Mouse (Mus musculus): ENCODE measurements around the gene Ptprk.

Ptprk gene

DNA sequence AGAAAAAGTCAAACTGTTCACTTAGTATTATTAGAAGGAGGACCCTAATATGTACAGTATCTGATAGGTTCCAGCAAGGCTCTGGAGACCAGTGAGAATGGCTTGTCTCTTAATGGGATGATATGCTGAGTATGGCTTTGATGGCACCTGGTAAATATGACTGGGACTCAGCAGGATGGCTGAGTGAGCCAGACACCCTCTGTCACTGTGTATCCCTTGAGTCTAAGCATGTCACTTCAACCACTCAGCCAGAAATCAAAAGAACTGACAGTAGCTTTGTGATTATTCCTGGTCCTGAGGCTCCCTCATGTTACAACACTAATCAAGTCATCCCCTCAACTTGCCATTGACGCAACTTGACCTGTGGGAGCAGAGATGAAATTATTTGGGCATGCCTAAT, 383.4 kb downstream of the Ptprk start:
- no peak for DNase-seq

DNA sequence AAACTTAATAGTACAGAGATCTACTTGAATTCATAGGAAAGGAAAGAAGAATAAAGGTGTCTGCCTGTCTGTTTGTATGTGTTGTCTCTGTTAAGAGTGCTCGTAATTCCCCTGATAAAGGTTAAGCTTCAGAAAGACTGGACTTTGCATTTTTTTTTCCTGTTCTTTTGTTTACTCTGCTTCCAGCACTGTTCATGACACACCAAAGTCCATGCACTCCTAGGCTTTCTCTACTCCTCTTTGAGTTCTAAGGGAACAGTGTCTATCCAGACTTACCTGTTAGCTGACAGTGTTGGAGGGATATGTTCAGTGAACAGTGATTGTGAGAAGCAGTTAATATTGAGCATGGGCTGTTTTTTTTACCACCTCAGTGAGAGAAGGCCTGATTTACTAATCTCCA, 385.3 kb downstream of the Ptprk start:
- DNase-seq, result no peak

DNA sequence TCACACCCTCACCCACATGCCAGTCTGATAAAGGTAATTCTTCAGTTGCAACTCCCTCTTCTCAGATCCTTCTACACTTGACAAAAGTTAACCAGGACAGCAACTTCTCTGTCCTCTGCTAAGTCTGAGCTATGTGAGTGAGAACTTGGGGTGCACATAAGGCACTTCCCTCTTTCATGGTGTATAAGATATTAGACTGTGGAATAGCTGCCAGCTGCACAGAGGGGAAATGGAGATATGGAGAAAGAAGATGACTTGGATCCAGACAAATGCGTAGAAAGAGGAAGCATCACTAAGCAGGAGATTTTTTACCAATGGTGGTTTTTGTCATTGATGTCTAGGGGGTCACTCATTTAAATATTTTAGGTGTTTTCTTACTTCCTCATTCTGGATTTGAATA, 389.1 kb downstream of the Ptprk start:
- DNase-seq, result no peak

DNA sequence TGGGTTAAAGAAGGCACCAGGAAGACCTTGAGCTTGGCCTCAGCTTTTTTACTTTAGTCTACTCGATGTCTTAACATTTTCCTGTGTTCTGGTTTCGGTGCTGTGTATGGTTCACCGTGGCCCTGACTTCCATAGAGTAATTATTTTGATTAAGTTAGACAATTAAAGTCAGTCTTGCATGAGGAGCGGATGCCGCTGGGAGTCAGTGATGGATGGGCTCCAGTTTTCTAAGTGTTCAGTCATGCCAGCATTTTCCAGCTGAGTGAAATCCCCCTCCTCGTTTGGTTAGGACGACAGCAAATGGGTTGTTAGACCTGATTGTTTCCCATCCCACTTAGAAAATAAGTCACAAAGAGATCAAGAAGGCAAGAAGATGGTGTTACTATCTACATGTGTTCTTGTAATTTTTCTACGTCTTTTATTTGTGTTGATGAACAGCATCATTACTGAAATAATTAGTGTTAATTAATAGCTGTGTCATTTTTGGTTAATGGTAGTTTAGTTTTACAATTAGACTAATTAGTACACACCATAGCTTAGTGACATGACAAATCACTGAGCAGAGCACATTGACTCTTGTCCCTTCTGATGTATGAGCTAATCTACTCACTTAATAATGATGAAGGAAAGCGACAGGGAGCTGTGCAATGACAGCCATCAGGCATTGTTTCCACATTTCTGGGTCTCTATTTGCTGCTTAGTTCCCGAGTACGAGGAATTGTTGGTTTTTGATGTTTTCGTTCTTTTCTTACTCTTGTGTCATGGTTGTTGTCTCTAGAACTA, 390.3 kb downstream of the Ptprk start:
- no peak for DNase-seq

DNA sequence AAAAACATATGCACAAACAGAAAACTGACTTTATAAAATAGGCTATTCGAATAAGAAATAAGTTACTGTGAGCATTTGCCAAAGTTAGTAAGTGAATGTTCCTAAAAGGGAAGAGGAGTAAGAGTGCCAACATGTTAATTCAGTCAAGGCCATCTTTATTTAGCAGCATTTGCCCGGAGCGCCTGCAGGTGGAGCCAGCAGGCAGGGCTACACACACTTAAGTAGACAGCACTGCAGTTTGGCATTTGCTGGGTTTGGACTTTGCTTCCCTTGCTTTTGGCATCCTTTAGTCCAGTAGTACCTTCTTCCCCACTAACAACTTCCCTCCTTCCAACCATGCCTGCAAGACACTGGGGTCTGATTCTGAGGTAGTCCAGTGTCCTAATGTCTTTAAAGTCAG, 411.0 kb downstream of the Ptprk start:
- DNase-seq, result peak; percentile 53

DNA sequence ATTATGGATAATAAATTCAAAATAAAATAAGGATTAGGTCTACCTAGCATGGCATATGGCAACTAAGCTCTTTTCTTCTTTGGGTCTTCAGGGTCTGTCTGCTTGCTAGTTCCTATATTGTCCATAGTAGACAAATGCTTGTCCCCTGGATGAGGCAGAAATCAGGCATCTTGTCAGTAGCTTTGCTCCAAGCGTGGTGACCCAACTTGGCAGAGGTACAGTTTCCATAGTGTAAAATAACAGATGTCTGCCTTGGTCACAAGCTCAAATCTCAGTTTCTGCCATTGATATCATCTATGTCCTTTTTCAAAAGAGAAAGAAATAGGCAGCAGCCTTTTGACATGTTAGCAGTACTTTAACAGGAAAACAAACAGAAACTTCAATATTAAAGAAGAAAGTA, 416.4 kb downstream of the Ptprk start:
- DNase-seq, result no peak

DNA sequence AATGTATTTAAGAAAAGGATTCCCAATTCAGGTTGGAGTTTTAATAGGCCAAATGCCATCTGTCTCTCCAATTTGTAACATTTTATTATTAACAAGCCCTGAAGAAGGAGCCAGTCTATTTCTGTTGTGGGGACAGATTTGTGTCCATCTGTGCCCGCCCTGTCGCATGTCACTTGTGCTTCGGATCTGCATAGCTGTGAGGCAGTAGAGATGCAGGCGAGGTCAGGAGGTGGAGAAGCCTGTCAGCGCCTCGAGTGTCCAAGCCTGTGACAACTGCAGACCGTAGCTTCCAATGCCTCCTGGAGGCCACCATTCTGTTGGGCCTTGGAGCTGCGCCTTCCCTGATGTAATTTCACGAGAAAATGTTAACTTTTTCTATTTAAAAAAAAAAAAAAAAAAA, 417.6 kb downstream of the Ptprk start:
- DNase-seq, result no peak

DNA sequence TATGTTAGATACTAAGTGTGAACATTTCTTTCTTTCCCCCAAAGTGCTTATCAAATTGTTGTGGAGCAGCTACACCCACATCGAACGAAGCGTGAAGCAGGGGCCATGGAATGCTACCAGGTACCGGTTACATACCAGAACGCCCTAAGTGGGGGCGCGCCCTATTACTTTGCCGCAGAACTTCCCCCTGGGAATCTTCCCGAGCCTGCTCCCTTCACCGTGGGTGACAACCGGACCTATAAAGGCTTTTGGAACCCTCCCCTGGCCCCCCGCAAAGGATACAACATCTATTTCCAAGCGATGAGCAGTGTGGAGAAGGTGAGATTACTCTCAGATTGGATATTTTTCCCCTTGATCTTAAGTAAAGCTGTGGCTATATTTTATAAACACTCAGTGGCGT, 418.2 kb downstream of the Ptprk start:
- no peak for DNase-seq

DNA sequence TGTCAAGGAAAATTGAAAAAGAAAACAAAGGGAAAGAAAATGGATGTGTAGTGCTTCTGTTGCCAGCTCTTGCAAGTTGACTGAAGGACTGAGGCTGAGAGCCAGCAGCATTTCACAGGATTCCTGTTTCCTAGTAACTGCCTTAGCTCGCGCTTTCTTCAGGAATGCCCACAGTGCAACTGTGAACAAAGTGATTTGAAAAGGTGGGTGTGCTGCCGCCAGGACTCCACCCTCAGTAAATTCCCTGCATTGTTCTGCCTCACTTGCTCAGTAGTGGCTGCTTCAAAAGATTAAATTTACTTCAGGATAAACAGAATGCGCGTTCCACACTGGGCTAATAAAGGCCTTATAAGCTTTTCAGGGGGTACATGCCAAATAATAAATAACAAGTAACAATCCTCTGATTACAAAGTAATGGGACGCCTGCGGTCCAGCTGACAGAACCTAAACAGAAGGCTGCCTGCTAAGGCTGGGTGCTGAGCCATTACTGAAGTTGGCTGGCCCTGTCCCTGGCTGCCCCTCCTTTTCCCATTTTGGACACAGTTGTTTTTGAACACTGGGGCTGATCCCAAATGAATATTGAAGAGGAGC, 418.7 kb downstream of the Ptprk start:
- DNase-seq, result no peak

DNA sequence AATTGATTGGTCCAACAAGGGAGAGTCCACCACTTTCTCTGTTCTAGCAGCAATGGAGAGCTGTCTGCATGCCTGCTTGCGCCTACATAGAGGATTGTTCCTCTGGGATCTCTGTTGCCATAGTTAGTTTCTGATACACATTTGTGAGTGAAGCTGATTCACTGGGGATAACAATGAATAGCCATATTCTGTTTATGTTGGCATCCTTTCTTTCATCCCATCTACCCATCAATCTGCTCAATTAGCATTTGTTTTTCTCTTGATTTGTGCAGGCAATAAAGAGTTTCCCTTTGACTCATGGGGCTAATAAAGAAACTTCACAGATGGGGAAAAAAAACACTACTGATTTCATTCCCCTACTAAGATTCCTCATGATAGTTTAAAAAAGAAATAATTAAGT, 423.2 kb downstream of the Ptprk start:
- no peak for DNase-seq

DNA sequence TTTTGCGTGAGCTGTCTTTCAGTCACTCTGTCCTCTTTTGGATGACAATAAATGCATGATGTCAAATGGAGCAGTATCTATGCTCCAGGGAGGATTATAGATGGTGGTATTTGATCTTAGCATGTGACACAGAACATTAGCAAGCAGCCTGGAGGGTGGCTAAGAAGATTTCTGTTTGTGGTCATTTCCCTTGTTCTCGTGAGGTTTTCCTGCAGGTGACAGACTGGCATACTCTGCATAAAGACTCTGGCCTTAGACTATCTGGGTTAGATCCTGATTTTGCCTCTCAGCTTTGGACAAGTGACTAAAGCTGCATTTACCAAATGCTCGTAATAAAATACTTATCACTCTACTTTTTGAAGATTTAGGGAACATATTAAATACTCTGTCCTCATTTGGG, 423.9 kb downstream of the Ptprk start:
- no peak for DNase-seq

DNA sequence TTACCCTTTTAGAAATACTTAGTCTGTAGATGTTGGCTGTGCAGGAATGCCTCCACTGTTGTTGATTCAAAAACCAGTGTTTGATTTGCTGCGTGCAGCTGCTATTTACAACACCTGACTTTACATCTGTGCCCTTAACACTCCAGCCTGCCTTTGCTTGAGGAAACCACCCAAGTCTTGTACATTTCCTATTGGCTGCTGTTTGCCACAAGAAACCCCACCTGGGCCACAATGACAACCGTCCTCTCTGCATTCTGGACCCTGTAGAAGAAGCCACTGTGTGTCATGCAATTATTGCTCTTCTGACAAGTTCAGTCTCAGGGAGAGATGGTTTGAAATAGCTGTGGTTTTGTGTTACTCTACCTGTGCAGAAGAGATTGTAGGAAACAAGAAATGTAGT, 439.0 kb downstream of the Ptprk start:
- DNase-seq, result no peak

DNA sequence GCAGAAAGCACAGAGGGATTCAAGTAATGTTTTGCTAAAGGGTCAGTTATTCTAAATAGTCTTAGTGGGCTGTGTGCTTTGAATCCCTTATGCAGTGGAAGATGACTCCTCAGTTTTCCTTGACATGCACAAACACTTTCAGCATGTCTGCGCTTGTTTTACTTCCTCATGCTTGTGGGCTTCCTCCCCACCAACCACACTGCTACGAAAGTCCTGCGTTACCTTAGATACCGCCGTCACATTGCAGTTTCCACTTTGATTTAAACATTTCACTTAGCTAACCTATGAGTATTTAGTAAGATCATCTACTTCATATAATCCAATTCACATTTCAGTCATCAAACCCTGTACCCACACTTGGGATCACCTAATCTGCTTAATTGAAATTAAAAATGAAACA, 441.5 kb downstream of the Ptprk start:
- DNase-seq, result no peak

DNA sequence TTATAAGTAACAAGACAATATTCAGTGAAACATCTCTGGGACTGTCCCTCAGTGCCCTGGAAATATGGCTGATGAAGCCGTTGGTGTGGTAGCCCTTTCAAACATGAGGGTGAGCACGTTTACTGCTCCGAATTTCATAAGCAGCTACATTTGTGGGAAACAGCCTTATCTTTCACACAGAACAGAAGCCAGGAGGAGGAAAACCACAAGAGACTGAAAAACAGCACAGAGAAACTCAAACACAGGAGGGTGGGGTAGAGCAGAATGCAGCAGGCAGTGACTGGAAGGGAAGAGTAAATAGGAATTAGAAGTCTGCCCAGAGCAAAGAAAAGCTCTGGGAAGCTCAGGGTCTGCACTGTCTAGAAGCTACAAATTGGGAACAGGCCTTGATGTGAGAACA, 443.7 kb downstream of the Ptprk start:
- DNase-seq, result no peak

DNA sequence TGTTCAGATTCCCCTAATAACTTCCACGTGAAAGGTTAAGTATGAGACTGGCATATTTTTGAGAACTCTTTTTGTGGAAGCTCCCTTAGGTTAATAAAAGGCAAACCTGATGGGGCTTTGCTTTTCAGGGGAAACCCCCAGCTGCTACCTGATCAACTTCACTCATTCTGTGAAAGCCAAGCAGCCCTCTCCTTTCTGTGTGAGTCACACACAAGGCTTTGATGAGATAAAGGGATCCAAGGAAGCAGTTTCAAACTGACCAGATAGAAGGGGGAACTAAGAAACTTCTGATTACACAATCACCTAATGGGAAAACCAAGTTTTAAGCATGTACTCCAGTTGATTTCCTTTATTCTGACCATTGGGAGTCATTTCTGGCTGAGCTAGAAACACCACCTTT, 445.2 kb downstream of the Ptprk start:
- no peak for DNase-seq

DNA sequence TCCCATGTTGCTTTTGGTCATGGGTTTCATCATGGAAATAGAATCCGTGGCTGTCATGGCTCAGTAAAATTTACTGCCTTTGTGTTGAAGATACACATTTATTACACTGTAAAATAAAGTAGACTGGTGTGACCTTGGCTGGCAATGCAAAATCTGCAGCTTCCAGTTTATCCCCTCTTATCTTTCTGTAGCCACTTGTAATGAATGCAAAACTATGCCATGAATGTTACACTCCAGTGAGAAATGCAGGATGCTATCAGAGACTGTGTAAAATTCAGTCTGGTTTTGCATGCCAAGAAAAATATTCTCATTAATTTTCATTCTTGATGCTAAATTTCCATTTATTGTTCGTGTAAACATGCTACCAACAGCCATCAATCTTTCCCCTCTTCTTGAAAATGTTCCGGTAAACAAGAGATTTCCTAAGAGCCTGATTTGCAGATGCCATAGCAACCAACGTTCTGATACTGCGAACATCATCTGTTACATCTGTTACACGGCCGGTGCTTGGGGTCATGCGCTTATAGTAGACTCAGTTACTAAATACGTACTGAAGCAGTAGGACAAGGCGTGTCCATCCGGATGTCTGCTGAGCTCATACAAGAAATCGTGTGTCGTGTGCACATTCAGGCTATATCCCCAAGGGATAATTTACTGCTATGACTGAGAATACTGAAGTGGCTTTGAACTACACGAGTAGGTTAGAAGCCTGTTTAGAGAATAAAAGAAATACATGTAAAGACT, 449.5 kb downstream of the Ptprk start:
- DNase-seq, result no peak

DNA sequence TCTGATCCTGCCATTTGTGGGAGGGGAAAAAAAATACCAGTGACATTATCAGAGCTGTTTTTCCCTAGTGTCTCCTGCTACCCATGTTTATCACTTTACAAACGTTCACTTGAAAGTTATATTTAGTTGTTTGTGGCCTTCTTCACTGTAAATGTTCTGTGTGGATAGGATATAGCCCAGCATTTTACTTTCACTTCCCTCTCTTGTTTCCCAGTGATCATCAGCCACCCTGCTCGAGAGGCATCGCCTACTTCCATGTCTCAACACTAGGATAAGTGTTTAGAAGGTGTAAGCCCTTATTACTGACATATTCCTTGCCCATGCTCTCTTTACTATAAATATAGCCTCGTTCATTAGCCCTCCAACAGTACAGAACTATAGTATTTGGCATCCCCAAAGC, 466.0 kb downstream of the Ptprk start:
- no peak for DNase-seq

DNA sequence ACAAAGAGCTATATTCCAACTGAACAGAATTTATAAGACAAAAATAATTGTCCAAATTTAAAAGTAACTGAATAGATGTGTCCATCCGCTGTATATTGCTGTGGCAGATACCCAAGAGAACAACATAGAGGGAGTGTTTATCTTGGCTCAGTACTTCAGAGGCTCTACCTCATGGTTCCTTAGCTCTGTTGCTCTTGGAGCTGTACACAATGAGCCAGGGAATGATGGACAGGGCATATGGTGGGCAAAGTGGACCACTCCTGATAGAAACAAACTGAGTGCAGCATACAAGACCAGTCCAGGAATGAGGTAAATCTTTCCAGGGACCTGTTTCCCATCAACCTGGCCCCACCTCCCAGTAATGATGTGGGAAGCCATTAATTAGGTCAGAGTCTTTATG, 468.1 kb downstream of the Ptprk start:
- no peak for DNase-seq

DNA sequence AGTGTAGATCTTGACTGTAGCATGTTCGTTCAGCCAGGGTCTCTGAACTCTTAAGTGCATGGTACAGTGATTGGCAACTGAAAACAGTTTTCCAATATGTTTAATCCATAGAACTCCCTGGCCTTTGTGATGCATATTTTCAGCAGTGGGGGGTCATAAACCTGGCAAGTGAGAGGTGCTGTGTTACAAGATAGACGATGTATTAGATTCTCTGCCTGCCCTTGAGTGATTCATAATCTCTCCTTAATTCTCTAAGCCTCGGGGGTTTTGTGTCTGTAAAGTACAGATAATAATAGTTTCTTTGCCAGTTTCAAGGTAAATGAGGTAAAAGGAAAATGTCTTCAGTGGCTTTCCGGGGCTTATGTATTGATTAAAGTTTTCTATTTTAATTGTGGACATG, 475.9 kb downstream of the Ptprk start:
- no peak for DNase-seq

DNA sequence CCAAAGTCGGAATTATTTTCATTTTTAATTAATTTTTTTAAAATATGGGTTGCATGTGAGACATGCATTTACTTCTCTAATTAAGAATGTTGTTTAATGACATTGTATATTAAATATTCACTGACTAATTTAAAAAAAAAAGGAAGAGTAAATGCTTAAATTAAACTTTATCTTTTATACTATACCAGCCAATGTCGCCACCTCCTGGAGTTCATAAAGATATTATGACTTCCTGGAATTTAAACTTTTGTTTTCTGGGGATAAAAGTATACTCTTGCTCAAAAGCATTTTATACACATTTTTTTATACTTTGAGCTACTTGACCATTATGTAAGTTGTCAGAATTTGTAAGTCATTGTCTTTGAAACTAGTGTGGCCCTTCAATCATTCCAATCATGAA, 477.4 kb downstream of the Ptprk start:
- DNase-seq, result no peak

DNA sequence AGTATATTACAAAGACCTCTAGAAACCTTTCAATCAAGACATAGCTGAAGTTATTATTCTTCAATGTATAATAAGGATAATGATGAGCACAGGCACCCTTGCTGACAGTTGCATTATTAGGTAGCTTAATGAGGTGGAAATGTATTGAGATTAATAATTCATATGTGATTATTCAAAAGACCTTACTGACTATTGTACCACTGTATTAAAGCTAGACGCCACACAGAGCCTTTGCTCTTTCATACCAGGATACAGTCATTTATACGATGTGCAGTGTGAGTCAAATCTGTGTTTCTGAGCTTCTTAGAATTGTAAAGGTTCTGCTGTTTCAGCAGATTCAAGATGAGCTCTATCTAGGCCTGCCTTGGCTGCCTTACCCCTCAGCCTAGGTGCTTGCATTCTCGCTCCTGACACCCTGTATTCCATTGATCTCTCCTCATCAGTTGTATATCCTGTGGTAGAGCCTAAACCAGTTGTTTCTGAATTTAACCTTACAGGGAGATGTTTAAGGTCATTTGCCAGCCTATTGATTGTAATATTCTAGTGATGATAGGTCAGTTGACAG, 489.6 kb downstream of the Ptprk start:
- DNase-seq, result no peak

DNA sequence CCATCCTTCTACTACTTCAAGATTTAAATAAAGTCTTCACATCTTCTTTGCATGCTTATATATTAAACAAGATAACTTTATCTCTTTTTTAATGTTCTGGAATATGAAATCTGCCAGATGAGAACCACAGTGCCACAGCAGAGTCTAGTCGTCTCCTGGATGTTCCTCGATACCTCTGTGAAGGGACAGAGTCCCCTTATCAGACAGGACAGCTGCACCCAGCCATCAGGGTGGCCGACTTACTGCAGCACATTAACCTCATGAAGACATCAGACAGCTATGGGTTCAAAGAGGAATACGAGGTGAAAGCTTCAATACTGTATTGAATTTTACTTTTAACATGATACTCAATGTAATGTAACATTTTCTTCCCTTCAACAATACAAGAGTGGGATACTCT, 491.8 kb downstream of the Ptprk start:
- DNase-seq, result no peak

DNA sequence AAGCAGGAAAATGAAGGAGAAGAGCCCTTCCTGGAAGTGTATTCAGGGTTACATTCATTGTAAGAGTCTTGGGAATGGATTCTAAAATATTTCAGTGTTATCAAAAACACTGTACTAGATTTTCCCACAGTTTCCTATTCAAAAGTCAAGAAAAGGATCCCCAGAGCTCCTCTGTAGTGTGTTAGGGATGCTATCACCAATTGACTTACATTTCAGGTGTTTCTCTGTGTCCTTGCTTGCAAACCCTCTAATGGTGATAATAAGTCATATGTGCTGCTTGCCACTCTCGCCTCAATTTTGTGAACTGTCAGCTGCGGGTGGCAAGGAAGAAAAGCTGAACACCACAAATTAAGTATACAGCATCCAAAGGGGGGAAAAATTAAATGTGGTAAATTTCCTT, 492.2 kb downstream of the Ptprk start:
- no peak for DNase-seq

DNA sequence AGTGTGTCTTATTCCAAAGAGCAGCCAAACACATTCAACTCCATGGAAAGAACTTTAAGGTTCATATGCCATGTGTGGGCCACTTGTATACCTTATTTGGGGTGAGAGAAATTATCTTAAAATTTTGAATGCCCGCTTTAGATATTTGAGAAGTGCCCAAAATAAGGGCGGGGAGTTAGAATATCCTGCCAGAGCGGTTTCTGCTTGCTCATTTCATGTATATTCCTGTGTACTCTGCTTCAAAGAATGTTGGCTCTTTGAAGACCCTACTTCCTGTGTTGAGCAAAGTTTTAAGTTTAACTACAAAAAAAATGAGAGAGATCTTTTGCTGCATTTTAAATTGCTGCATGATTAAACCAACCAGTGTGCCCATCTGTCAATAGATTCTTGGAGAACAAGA, 492.8 kb downstream of the Ptprk start:
- no peak for DNase-seq

All from kidney, adult 18-20 months (tissue).